Comparison of ENCODE assay signal across 25 mouse cellular contexts in genomic region chr19:11395769-11396168, GRCm38 (mm10). TPM values are rescaled to one million over a fixed set of nuclear protein-coding genes. Genes with fewer than 3 reads are reported as not detected.
DNase-seq lines count a peak whose midpoint lies in the region; ATAC-seq and TF ChIP-seq lines count a peak whose summit lies in the region.
"Had no signal": no experiment of that assay in that cellular context is flagged by ENCODE, and none has a peak within 500 bp of the region (broad histone marks: within the 10 kb centered on the region; RNA-seq: fewer than 3 reads in every experiment).

No protein-coding gene starts in this region.

- no peaks in the 10 kb centered on the region for H3K36me3 ChIP-seq in thymus, adult 2 months (ENCODE audit: control insufficient read depth, insufficient read depth, low read length)
- no peaks in the 10 kb centered on the region for H3K36me3 ChIP-seq in forebrain, embryonic 13.5 days (ENCODE audit: poor library complexity, severe bottlenecking)
- H3K36me3 ChIP-seq: embryonic facial prominence, embryonic 10.5 days; embryonic facial prominence, embryonic 12.5 days had no signal

- H3K27ac ChIP-seq in thymus, adult 2 months (ENCODE audit: control insufficient read depth, insufficient read depth, low read length), result peak overlapping the region; percentile 69
- no peak overlapping the region for H3K27ac ChIP-seq in forebrain, embryonic 13.5 days
- H3K27ac ChIP-seq: embryonic facial prominence, embryonic 10.5 days; embryonic facial prominence, embryonic 12.5 days had no signal

- peak; percentile 51 for ATAC-seq in CD4-positive, CD25-positive, alpha-beta regulatory T cell, adult 4 months
- ATAC-seq in inflammation-experienced regulatory T-cells, adult 6 months, result peak; percentile 50
- ATAC-seq in forebrain, embryonic 13.5 days, result no peak
- ATAC-seq: forebrain, embryonic 14.5 days; forebrain, embryonic 16.5 days had no signal

- H3K9ac ChIP-seq in forebrain, embryonic 13.5 days, result no peak overlapping the region
- H3K9ac ChIP-seq: embryonic facial prominence, embryonic 12.5 days had no signal

- TF ChIP-seq POLR2A in thymus, adult 2 months (IDR thresholded peaks at IDR 0.05; ENCODE audit: control insufficient read depth, extremely low read depth, insufficient read depth, low read length, poor library complexity), result no peak

- DNase-seq in thymus, adult 2 months, result no peak
- DNase-seq in thymus, postnatal 25 days, result no peak
- no peak for DNase-seq in left cerebral cortex, adult 9 months (ENCODE audit: low spot score in 2 of 2)
- no peak for DNase-seq in left cerebral cortex, postnatal 36 days (ENCODE audit: low spot score in 2 of 2)
- DNase-seq: adrenal gland, adult 2 months; adrenal gland, postnatal 10 days; adrenal gland, postnatal 25 days; cerebellum, adult 11 months; cerebellum, adult 18-20 months; cerebellum, adult 9-10 months; cerebellum, postnatal 10 days; cerebellum, postnatal 25 days had no signal

- no peak for TF ChIP-seq CTCF in thymus, adult 2 months (IDR thresholded peaks at IDR 0.05; ENCODE audit: borderline replicate concordance, control insufficient read depth, extremely low read depth, insufficient read depth, low read length, poor library complexity)

- intact Hi-C loops in left cerebral cortex, postnatal 36 days (cut with DNase I), result no loop called here

- H3K27me3 ChIP-seq in thymus, adult 2 months (ENCODE audit: control insufficient read depth, insufficient read depth, low read length), result no peaks in the 10 kb centered on the region
- no peaks in the 10 kb centered on the region for H3K27me3 ChIP-seq in forebrain, embryonic 13.5 days
- H3K27me3 ChIP-seq: embryonic facial prominence, embryonic 12.5 days had no signal

- H3K4me3 ChIP-seq in thymus, adult 2 months (ENCODE audit: control insufficient read depth, insufficient read depth, low read length), result no peak overlapping the region
- no peak overlapping the region for H3K4me3 ChIP-seq in forebrain, embryonic 13.5 days
- H3K4me3 ChIP-seq: embryonic facial prominence, embryonic 10.5 days; embryonic facial prominence, embryonic 12.5 days had no signal

- no peak overlapping the region for H3K4me2 ChIP-seq in forebrain, embryonic 13.5 days
- H3K4me2 ChIP-seq: embryonic facial prominence, embryonic 12.5 days had no signal

- no peaks in the 10 kb centered on the region for H3K9me3 ChIP-seq in forebrain, embryonic 13.5 days (replicated peaks)
- H3K9me3 ChIP-seq: embryonic facial prominence, embryonic 10.5 days; embryonic facial prominence, embryonic 12.5 days had no signal

- no peaks in the 10 kb centered on the region; the same call in 1 of the 2 replicates for H3K4me1 ChIP-seq in thymus, adult 2 months (replicated peaks; ENCODE audit: control insufficient read depth, insufficient read depth, low read length)
- H3K4me1 ChIP-seq in forebrain, embryonic 13.5 days, result no peaks in the 10 kb centered on the region
- H3K4me1 ChIP-seq: embryonic facial prominence, embryonic 10.5 days; embryonic facial prominence, embryonic 12.5 days had no signal

RNA-seq across cellular contexts. Expression of gene Ms4a4c, which starts 8.8 kb away (rescaled TPM):
- 2.4 TPM in 2 replicates for polyA plus RNA-seq in thymus, adult 2 months (2012; rRNA removed)
- 10 to 100 TPM; 61.4 to 84.8 TPM for polyA plus RNA-seq in CD4-positive, CD25-positive, alpha-beta regulatory T cell, adult 4 months (2017; shearing (Covaris generic))
- 10 to 100 TPM; 37.0 to 78.1 (median 53.9) TPM for polyA plus RNA-seq in inflammation-experienced regulatory T-cells, adult 6 months (2017; shearing (Covaris generic))
- polyA plus RNA-seq in forebrain, embryonic 13.5 days (2015; fragmentation: Nextera tagmentation; extraction: Ambion mirVana), result not detected in 2 replicates
- under 1 TPM in 1 of 2 experiments, not detected in 1; 0.23 TPM for total RNA-seq in left cerebral cortex, postnatal 36 days (2021)
- total RNA-seq: adrenal gland, postnatal 4 days; ES-E14; MEL had no signal
- polyA plus RNA-seq: C2C12; embryonic facial prominence, embryonic 10.5 days; forebrain, embryonic 11.5 days; forebrain, embryonic 14.5 days; forebrain, embryonic 16.5 days had no signal

RNA-seq across cellular contexts. Expression of gene Ms4a4a, which starts 20.4 kb away (rescaled TPM):
- 0.55 and 0.63 TPM in 2 replicates for polyA plus RNA-seq in thymus, adult 2 months (2012; rRNA removed)
- polyA plus RNA-seq in CD4-positive, CD25-positive, alpha-beta regulatory T cell, adult 4 months (2017; shearing (Covaris generic)), result 1 to 10 TPM in 1 of 2 experiments, under 1 TPM in 1; 0.84 to 1.8 TPM
- 1 to 10 TPM in 2 of 3 experiments, not detected in 1; 1.2 to 3.9 TPM for polyA plus RNA-seq in inflammation-experienced regulatory T-cells, adult 6 months (2017; shearing (Covaris generic))
- 0.54 and 0.65 TPM in 2 replicates for polyA plus RNA-seq in forebrain, embryonic 13.5 days (2015; fragmentation: Nextera tagmentation; extraction: Ambion mirVana)
- under 1 TPM; 0.94 to 1.00 TPM for total RNA-seq in left cerebral cortex, postnatal 36 days (2021)
- total RNA-seq: ES-E14, MEL had no signal
- polyA plus RNA-seq: C2C12 had no signal

RNA-seq across cellular contexts. Expression of gene Ms4a4b, which starts 47.6 kb away (rescaled TPM):
- polyA plus RNA-seq in thymus, adult 2 months (2012; rRNA removed), result 43.9 and 57.3 TPM in 2 replicates
- polyA plus RNA-seq in CD4-positive, CD25-positive, alpha-beta regulatory T cell, adult 4 months (2017; shearing (Covaris generic)), result 1,000 to 10,000 TPM; 2,426 to 2,599 TPM
- polyA plus RNA-seq in inflammation-experienced regulatory T-cells, adult 6 months (2017; shearing (Covaris generic)), result 1,000 to 10,000 TPM; 2,395 to 2,899 (median 2,705) TPM
- not detected in 2 replicates for polyA plus RNA-seq in forebrain, embryonic 13.5 days (2015; fragmentation: Nextera tagmentation; extraction: Ambion mirVana)
- total RNA-seq in left cerebral cortex, postnatal 36 days (2021), result not detected
- total RNA-seq: ES-E14, MEL had no signal
- polyA plus RNA-seq: brain, embryonic 14.5 days; C2C12; embryonic facial prominence, embryonic 10.5 days; embryonic facial prominence, embryonic 12.5 days; forebrain, embryonic 11.5 days; forebrain, embryonic 14.5 days; forebrain, embryonic 16.5 days had no signal

RNA-seq across cellular contexts. Expression of gene Ms4a7, which starts 59.8 kb away (rescaled TPM):
- 5.8 and 10.6 TPM in 2 replicates for polyA plus RNA-seq in thymus, adult 2 months (2012; rRNA removed)
- not detected for polyA plus RNA-seq in CD4-positive, CD25-positive, alpha-beta regulatory T cell, adult 4 months (2017; shearing (Covaris generic))
- polyA plus RNA-seq in inflammation-experienced regulatory T-cells, adult 6 months (2017; shearing (Covaris generic)), result under 1 TPM in 1 of 3 experiments, not detected in 2; 0.68 TPM
- 0.84 and 1.3 TPM in 2 replicates for polyA plus RNA-seq in forebrain, embryonic 13.5 days (2015; fragmentation: Nextera tagmentation; extraction: Ambion mirVana)
- 1 to 10 TPM in 1 of 2 experiments, under 1 TPM in 1; 0.47 to 1.2 TPM for total RNA-seq in left cerebral cortex, postnatal 36 days (2021)
- total RNA-seq: MEL had no signal
- polyA plus RNA-seq: C2C12 had no signal

Comparison
In these comparisons a context has a peak if more than half of its experiments do, and no peak if none do; other contexts are left out.
1. RNA of gene Ms4a4c, which starts 8.8 kb away (polyA plus RNA-seq): 61.4 to 84.8 TPM in CD4-positive, CD25-positive, alpha-beta regulatory T cell, adult 4 months and 37.0 to 78.1 TPM in inflammation-experienced regulatory T-cells, adult 6 months; 2.4 TPM in thymus, adult 2 months and not detected in forebrain, embryonic 13.5 days; every median in the first group is over 10 times any median in the second.
2. RNA of gene Ms4a4b, which starts 47.6 kb away (polyA plus RNA-seq): 2,395 to 2,899 TPM in inflammation-experienced regulatory T-cells, adult 6 months, 2,426 to 2,599 TPM in CD4-positive, CD25-positive, alpha-beta regulatory T cell, adult 4 months and 43.9 to 57.3 TPM in thymus, adult 2 months; not detected in forebrain, embryonic 13.5 days; every median in the first group is over 10 times any median in the second.